Mouse (Mus musculus) liver, embryonic 14.5 days (tissue): ENCODE measurements at regions not wholly inside any gene's neighbourhood (a gene's known extent, or its start where the extent isn't known, plus 50 kb on each side); places are given as distances from the start of the nearest gene placed in this dataset.

ENCODE experiments used
- ATAC-seq: fragments of 200-750 bp; cut with Nextera tagmentation; 2 replicates; pipeline ENCODE4 v1.8.0; 2017; ENCODE audit warnings: moderate number of reproducible peaks, mild to moderate bottlenecking, moderate library complexity; ENCODE audit not compliant: insufficient read depth
- DNase-seq, 3 experiments: peaks; one replicate each; pipeline ENCODE4 v3.0.0-alpha.2; 2012 to 2013; ENCODE audit warnings: low read depth in 3 of 3, low spot score in 3 of 3
- H3K27ac ChIP-seq: fragments of 300-500 bp; sonication (generic); 2 replicates; pipeline ENCODE4 v1.5.1; 2014; ENCODE audit warnings: moderate library complexity, mild to moderate bottlenecking, control low read depth, inconsistent platforms
- H3K27me3 ChIP-seq: fragments of 300-500 bp; sonication (generic); 2 replicates; pipeline ENCODE4 v1.6.1; 2014; ENCODE audit warnings: mild to moderate bottlenecking, low read length, moderate library complexity; ENCODE audit not compliant: control insufficient read depth, insufficient read depth
- H3K36me3 ChIP-seq: fragments of 300-500 bp; sonication (generic); replicated peaks from 2 replicates; pipeline ENCODE4 v1.6.1; 2014; ENCODE audit warnings: low read depth; ENCODE audit not compliant: control insufficient read depth, insufficient read depth
- H3K4me1 ChIP-seq, 2 experiments: fragments of 200-500 bp in 1 of 2; fragments of 300-500 bp in 1 of 2; sonication (generic) in 1 of 2; replicated peaks; 2 replicates each; pipeline ENCODE4 v1.6.1; 2012 to 2014; ENCODE audit warnings: antibody characterized with exemption in 1 of 2, inconsistent platforms in 1 of 2, low read length in 1 of 2; ENCODE audit not compliant: control insufficient read depth in 2 of 2, insufficient read depth in 2 of 2
- H3K4me2 ChIP-seq: fragments of 300-500 bp; sonication (generic); 2 replicates; pipeline ENCODE4 v1.6.1; 2014; ENCODE audit warnings: low read depth, mild to moderate bottlenecking, control low read depth, moderate library complexity
- H3K4me3 ChIP-seq, 2 experiments: fragments of 200-500 bp in 1 of 2; fragments of 300-500 bp in 1 of 2; sonication (generic) in 1 of 2; 2 replicates each; pipeline ENCODE4 v1.5.1; 2012 to 2014; ENCODE audit warnings: low read depth in 2 of 2, low read length in 2 of 2, mild to moderate bottlenecking in 2 of 2, control low read depth in 1 of 2, inconsistent platforms in 1 of 2, moderate library complexity in 1 of 2; ENCODE audit not compliant: insufficient read depth in 1 of 2
- H3K9ac ChIP-seq: fragments of 300-500 bp; sonication (generic); replicated peaks from 2 replicates; pipeline ENCODE4 v1.6.1; 2014; ENCODE audit warnings: mild to moderate bottlenecking, control low read depth, moderate library complexity
- H3K9me3 ChIP-seq: fragments of 300-500 bp; sonication (generic); 2 replicates; pipeline ENCODE4 v1.6.1; 2016; ENCODE audit warnings: low read length, mixed read lengths; ENCODE audit not compliant: control insufficient read depth
- CTCF ChIP-seq: IDR thresholded peaks from 2 replicates; pipeline ENCODE4 v1.5.1; 2016; ENCODE audit warnings: antibody characterized with exemption, low read depth, control low read depth
- EP300 ChIP-seq: IDR thresholded peaks from 2 replicates; pipeline ENCODE4 v1.6.1; 2016; ENCODE audit warnings: antibody characterized with exemption, low read depth
- WGBS: fragments of 180-500 bp; shearing (Covaris S2); extraction: QIAGEN DNeasy Blood & Tissue Kit; methylation state at CpG from one replicate; pipeline ENCODE4 v1.1.7; 2014; ENCODE audit not compliant: insufficient replicate concordance; 5-methylcytosine and 5-hydroxymethylcytosine counted together

DNA sequence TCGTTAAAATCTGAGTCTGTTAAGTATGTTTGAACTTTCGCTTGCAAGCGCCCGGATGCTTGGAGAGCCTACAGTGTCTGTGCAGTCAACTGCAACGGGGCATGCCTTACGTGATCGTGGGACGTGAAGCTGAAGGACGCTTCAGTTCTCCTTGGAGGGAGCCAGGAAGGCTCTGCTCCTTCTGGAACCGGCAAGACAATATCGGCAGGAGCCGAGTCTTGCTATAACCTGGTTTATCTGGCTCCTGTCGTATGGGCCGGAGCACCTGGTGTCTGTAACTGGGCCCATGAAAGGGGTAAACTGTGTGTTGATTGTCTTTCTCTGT, 95.5 kb upstream of the Fbxo11 start:
- no peak for TF ChIP-seq CTCF
- no peak for TF ChIP-seq EP300
- no peak overlapping the region for H3K27ac ChIP-seq
- H3K4me1 ChIP-seq = no peaks in the 10 kb centered on the region
- no peak overlapping the region for H3K9ac ChIP-seq
- H3K27me3 ChIP-seq = no peaks in the 10 kb centered on the region
- no peaks in the 10 kb centered on the region for H3K9me3 ChIP-seq
- no peak overlapping the region for H3K4me2 ChIP-seq
- no peak overlapping the region for H3K4me3 ChIP-seq
- 65% methylated on average over 14 of the region's 14 CpGs for WGBS
- no peaks in the 10 kb centered on the region for H3K36me3 ChIP-seq
- ATAC-seq = no peak
- no peak for DNase-seq

- Histone ChIP-seq H3K4me1 (no peaks in the 10 kb centered on the region), H3K4me2 (no peak overlapping the region), H3K27me3 (no peaks in the 10 kb centered on the region), H3K9me3 (no peaks in the 10 kb centered on the region), H3K36me3 (no peaks in the 10 kb centered on the region), H3K4me3 (no peak overlapping the region), H3K9ac (no peak overlapping the region), H3K27ac (no peak overlapping the region)
- ATAC-seq = no peak
- TF ChIP-seq EP300 (no peak), CTCF (no peak)
- no peak for DNase-seq
- 74% methylated on average over 8 of the region's 8 CpGs for WGBS
Observed at GRCm38 (mm10) chr17:88161766-88162165, 96.7 kb upstream of the Fbxo11 start.

GRCm38 (mm10) chr17:88164805-88165204, 99.7 kb upstream of the Fbxo11 start:
- no peak overlapping the region for H3K9ac ChIP-seq
- no peak overlapping the region for H3K4me3 ChIP-seq
- 73% methylated on average over 4 of the region's 4 CpGs for WGBS
- no peaks in the 10 kb centered on the region for H3K9me3 ChIP-seq
- DNase-seq (no peak), ATAC-seq (no peak)
- no peaks in the 10 kb centered on the region for H3K4me1 ChIP-seq
- no peaks in the 10 kb centered on the region for H3K27me3 ChIP-seq
- TF ChIP-seq CTCF = no peak
- no peak for TF ChIP-seq EP300
- no peak overlapping the region for H3K27ac ChIP-seq
- no peaks in the 10 kb centered on the region for H3K36me3 ChIP-seq
- no peak overlapping the region for H3K4me2 ChIP-seq

DNA sequence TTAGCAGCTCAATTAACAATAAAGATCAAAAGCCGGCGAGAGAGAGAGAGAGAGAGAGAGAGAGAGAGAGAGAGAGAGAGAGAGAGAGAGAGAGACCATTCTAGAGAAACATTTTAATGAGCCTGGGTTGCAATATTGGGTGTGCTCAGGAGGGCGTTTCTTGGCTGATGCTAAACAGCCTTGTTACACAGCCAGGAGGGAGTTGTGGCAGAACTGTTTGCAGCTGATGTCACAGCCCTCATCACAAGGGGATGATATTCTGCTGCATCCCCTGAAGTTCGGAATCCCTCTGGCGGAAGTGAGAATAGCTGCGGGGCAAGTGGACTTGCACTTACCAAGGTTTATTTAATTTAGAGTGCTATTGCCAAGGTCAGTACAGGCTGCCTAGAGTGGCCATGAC, 100.7 kb upstream of the Fbxo11 start:
- Histone ChIP-seq H3K9ac (no peak overlapping the region), H3K27me3 (no peaks in the 10 kb centered on the region), H3K4me3 (no peak overlapping the region), H3K9me3 (no peaks in the 10 kb centered on the region), H3K4me2 (no peak overlapping the region), H3K27ac (no peak overlapping the region), H3K4me1 (no peaks in the 10 kb centered on the region), H3K36me3 (no peaks in the 10 kb centered on the region)
- ATAC-seq (no peak), DNase-seq (no peak)
- whole genome bisulfite sequencing = 77% methylated on average over 6 of the region's 6 CpGs
- no peak for TF ChIP-seq CTCF
- no peak for TF ChIP-seq EP300

- 60% methylated on average over 8 of the region's 8 CpGs for WGBS
- TF ChIP-seq EP300 (no peak), CTCF (no peak)
- ATAC-seq (no peak), DNase-seq (no peak)
- Histone ChIP-seq H3K27me3 (no peaks in the 10 kb centered on the region), H3K9me3 (no peaks in the 10 kb centered on the region), H3K36me3 (no peaks in the 10 kb centered on the region), H3K9ac (no peak overlapping the region), H3K4me1 (no peaks in the 10 kb centered on the region), H3K4me3 (no peak overlapping the region), H3K27ac (no peak overlapping the region), H3K4me2 (no peak overlapping the region)
Observed at GRCm38 (mm10) chr17:88168262-88169096, 103.4 kb upstream of the Fbxo11 start.
